Mouse (Mus musculus): ENCODE measurements around the gene Gm45140.

The Gm45140 gene

DNA sequence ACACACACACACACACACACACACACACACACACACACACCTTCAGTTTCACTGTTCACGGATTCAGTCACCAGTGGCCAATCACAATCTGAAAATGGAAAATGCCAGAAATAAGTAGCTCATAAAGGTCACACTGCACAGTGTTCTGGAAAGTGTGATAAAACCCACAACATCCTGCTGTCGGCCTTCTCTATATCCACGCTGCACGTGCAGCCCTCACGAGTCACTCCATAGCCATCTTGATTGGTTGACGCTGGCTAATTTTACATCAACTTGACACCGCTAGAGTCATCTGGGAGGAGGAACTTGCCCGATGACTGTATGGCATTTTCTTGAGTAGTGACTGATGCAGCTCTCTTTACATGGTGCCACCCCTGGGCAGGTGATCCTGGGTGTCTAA lies 93.6 kb downstream of the Gm45140 start:
- no peak for DNase-seq (ENCODE audit: low read depth, low spot score)

GRCm38 (mm10) chr6:87740496-87740895 lies 95.1 kb downstream of the Gm45140 start:
- DNase-seq (ENCODE audit: low read depth, low spot score) = no peak

DNA sequence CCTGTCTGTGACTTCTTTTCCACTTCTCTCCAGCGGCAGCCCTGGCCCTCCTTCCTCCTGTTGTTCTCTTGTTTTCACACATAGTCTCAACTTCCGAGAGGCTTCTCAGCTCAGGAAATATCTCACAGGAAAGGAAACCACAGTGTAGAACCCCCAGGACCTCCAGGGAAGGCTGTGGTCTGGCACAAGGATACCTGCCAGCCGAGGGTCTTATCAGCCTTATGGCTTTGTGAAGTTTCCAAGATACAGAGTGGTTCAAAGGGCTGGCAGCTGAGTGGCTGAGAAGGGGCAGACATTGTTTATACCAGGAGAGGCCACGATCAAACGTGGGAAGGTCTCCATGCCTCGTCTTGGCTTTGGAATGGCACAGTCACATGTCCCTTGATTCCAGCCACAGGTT lies 95.7 kb downstream of the Gm45140 start:
- no peak for DNase-seq (ENCODE audit: low read depth, low spot score)

Data from brain, embryonic 18.5 days (tissue).